Mouse (Mus musculus) myocyte (in vitro differentiated cells): ENCODE results near the gene Clnk. TPM values are rescaled to one million over a fixed set of nuclear protein-coding genes. Genes with fewer than 3 reads are reported as not detected.

Source experiments
- H3K27me3 ChIP-seq: one replicate; pipeline ENCODE4 v1.6.1; 2011; ENCODE audit not compliant: control insufficient read depth, insufficient read depth, insufficient read length
- H3K36me3 ChIP-seq: one replicate; pipeline ENCODE4 v1.6.1; 2011; ENCODE audit not compliant: control insufficient read depth, insufficient read depth
- H3K4me2 ChIP-seq: one replicate; pipeline ENCODE4 v1.6.1; 2011; ENCODE audit warnings: low read depth, control low read depth
- H3K4me3 ChIP-seq: one replicate; pipeline ENCODE4 v1.5.1; 2011; ENCODE audit warnings: mild to moderate bottlenecking, control low read depth, moderate library complexity
- H3K79me2 ChIP-seq: one replicate; pipeline ENCODE4 v1.6.1; 2011; ENCODE audit not compliant: control insufficient read depth, insufficient read depth
- H3ac ChIP-seq: one replicate; pipeline ENCODE4 v1.6.1; 2011; ENCODE audit not compliant: control insufficient read depth, insufficient read length
- CEBPB ChIP-seq: IDR thresholded peaks from 2 replicates; pipeline ENCODE4 v1.6.1; 2011; ENCODE audit warnings: mild to moderate bottlenecking, moderate library complexity; ENCODE audit not compliant: poor library complexity, insufficient read depth, severe bottlenecking
- E2F4 ChIP-seq: IDR thresholded peaks from one replicate; pipeline ENCODE4 v1.6.1; 2011; ENCODE audit warnings: mild to moderate bottlenecking, control low read depth, moderate library complexity; ENCODE audit not compliant: insufficient read depth
- MAX ChIP-seq: IDR thresholded peaks from one replicate; pipeline ENCODE4 v1.6.1; 2011; ENCODE audit warnings: low read depth, mild to moderate bottlenecking, control low read depth
- MYOD1 ChIP-seq, 3 experiments: IDR thresholded peaks; one replicate each; pipeline ENCODE4 v1.6.1; 2011; ENCODE audit warnings: control low read depth in 2 of 3, low read depth in 2 of 3, mild to moderate bottlenecking in 2 of 3, moderate library complexity in 1 of 3; ENCODE audit not compliant: insufficient read length in 2 of 3, control insufficient read depth in 1 of 3
- MYOG ChIP-seq, 3 experiments: IDR thresholded peaks; one replicate each; pipeline ENCODE4 v1.6.1; 2011; ENCODE audit warnings: control low read depth in 2 of 3, low read depth in 2 of 3, mild to moderate bottlenecking in 2 of 3; ENCODE audit not compliant: insufficient read length in 2 of 3, control insufficient read depth in 1 of 3, insufficient read depth in 1 of 3
- POLR2A ChIP-seq: IDR thresholded peaks from one replicate; pipeline ENCODE4 v1.6.1; 2011; ENCODE audit warnings: low read depth, mild to moderate bottlenecking, control low read depth, moderate library complexity; ENCODE audit not compliant: insufficient read length
- POLR2AphosphoS2 ChIP-seq: IDR thresholded peaks from one replicate; pipeline ENCODE4 v1.6.1; 2011; ENCODE audit warnings: low read depth, control low read depth; ENCODE audit not compliant: insufficient read length
- REST ChIP-seq: IDR thresholded peaks from one replicate; pipeline ENCODE4 v1.6.1; 2011; ENCODE audit warnings: mild to moderate bottlenecking, control low read depth, moderate library complexity; ENCODE audit not compliant: insufficient read depth, insufficient read length
- SRF ChIP-seq: IDR thresholded peaks from one replicate; pipeline ENCODE4 v1.6.1; 2011; ENCODE audit warnings: low read depth; ENCODE audit not compliant: control insufficient read depth, insufficient read length
- TCF12 ChIP-seq: IDR thresholded peaks from one replicate; pipeline ENCODE4 v1.6.1; 2011; ENCODE audit warnings: mild to moderate bottlenecking, control low read depth; ENCODE audit not compliant: poor library complexity, insufficient read depth, severe bottlenecking
- TCF3 ChIP-seq: IDR thresholded peaks from one replicate; pipeline ENCODE4 v1.6.1; 2011; ENCODE audit warnings: low read depth, control low read depth; ENCODE audit not compliant: insufficient read length
- USF1 ChIP-seq: IDR thresholded peaks from one replicate; pipeline ENCODE4 v1.6.1; 2011; ENCODE audit warnings: low read depth, mild to moderate bottlenecking, control low read depth, moderate library complexity
- polyA plus RNA-seq: library from polyadenylated mRNA; unstranded; fragments of >200 nt; fragmentation: generic; extraction: Trizol; gene quantifications from one replicate; pipeline ENCODE4 v1.2.1, GENCODE M21; 2012; ENCODE audit warnings: missing spikeins

The Clnk gene
- polyA plus RNA-seq, 1 experiment: not detected

GRCm38 (mm10) chr5:38812916-38813315 lies 63.7 kb downstream of the Clnk start:
- Histone ChIP-seq H3K36me3 (no peaks in the 10 kb centered on the region), H3K4me2 (no peak overlapping the region), H3K79me2 (no peaks in the 10 kb centered on the region), H3K4me3 (no peak overlapping the region), H3K27me3 (peaks cover 10% of the 10 kb centered on the region), H3ac (no peak overlapping the region)
- TF ChIP-seq MYOG (IDR thresholded peaks at IDR 0.05; ENCODE audit: control insufficient read depth in 1 of 3, insufficient read depth in 1 of 3, insufficient read length in 2 of 3, low read depth in 2 of 3): no peak
- no peak for TF ChIP-seq MAX
- no peak for TF ChIP-seq TCF12
- TF ChIP-seq POLR2AphosphoS2: no peak
- TF ChIP-seq REST: no peak
- no peak for TF ChIP-seq POLR2A
- TF ChIP-seq CEBPB: no peak
- no peak for TF ChIP-seq MYOD1 (IDR thresholded peaks at IDR 0.05; ENCODE audit: control insufficient read depth in 1 of 3, insufficient read length in 2 of 3, low read depth in 2 of 3)
- TF ChIP-seq USF1: no peak

DNA sequence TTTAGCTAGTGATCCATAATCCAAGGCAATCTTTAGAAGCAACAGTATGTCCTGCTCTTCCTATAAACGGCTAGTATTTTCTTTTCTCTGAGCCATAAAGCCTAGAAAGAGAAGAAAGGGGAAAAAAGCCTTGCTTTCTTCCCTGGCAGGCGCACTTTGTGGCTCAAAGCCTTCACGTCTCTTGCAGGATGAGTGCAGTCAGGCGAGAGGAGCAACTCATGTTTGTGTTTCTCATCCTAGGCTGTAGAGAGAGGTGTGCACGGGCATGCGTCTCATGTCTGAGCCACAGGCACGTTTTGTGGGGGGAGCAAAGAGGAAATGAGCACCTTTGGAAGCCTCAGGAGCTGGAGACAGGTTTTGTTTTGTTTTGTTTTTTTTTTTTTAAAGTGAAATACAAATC lies 64.2 kb downstream of the Clnk start:
- no peaks in the 10 kb centered on the region for H3K79me2 ChIP-seq
- H3K27me3 ChIP-seq: peaks cover 10% of the 10 kb centered on the region
- no peak overlapping the region for H3K4me3 ChIP-seq
- no peak for TF ChIP-seq POLR2AphosphoS2
- TF ChIP-seq MYOD1 (IDR thresholded peaks at IDR 0.05; ENCODE audit: control insufficient read depth in 1 of 3, insufficient read length in 2 of 3, low read depth in 2 of 3): no peak
- no peak for TF ChIP-seq REST
- no peak for TF ChIP-seq MAX
- TF ChIP-seq E2F4: no peak
- TF ChIP-seq POLR2A: no peak
- TF ChIP-seq TCF3: no peak
- TF ChIP-seq MYOG (IDR thresholded peaks at IDR 0.05; ENCODE audit: control insufficient read depth in 1 of 3, insufficient read depth in 1 of 3, insufficient read length in 2 of 3, low read depth in 2 of 3): no peak
- TF ChIP-seq USF1: no peak
- TF ChIP-seq TCF12: no peak
- no peak for TF ChIP-seq SRF
- no peak for TF ChIP-seq CEBPB
- no peak overlapping the region for H3ac ChIP-seq
- no peak overlapping the region for H3K4me2 ChIP-seq
- no peaks in the 10 kb centered on the region for H3K36me3 ChIP-seq

DNA sequence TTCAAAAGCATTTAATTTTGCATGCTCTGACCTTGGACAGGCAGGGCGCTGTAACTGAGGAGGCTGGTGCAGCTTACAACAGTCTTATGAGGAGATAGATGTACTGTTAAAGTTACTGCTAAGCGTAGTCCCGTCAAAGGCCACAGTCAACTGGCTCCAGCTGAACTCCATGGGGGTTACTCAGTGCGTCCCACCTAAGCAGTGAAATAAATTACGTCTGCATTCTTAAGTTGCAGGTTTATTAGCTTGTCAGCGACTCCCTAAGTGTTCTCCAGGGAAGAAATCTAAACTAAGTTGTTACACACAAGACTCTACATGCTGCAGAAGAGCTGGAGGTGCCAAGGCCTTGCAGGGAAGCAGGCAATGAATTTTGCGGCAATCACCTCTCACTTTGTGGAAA lies 77.7 kb downstream of the Clnk start:
- Histone ChIP-seq H3K4me3 (no peak overlapping the region), H3ac (no peak overlapping the region), H3K4me2 (no peak overlapping the region), H3K27me3 (peaks cover 8% of the 10 kb centered on the region), H3K36me3 (no peaks in the 10 kb centered on the region), H3K79me2 (no peaks in the 10 kb centered on the region)
- TF ChIP-seq SRF: no peak
- no peak for TF ChIP-seq USF1
- TF ChIP-seq TCF12: no peak
- no peak for TF ChIP-seq MYOG (IDR thresholded peaks at IDR 0.05; ENCODE audit: control insufficient read depth in 1 of 3, insufficient read depth in 1 of 3, insufficient read length in 2 of 3, low read depth in 2 of 3)
- no peak for TF ChIP-seq MAX
- no peak for TF ChIP-seq E2F4
- TF ChIP-seq CEBPB: no peak
- TF ChIP-seq POLR2A: no peak
- no peak for TF ChIP-seq TCF3
- no peak for TF ChIP-seq MYOD1 (IDR thresholded peaks at IDR 0.05; ENCODE audit: control insufficient read depth in 1 of 3, insufficient read length in 2 of 3, low read depth in 2 of 3)
- no peak for TF ChIP-seq POLR2AphosphoS2

DNA sequence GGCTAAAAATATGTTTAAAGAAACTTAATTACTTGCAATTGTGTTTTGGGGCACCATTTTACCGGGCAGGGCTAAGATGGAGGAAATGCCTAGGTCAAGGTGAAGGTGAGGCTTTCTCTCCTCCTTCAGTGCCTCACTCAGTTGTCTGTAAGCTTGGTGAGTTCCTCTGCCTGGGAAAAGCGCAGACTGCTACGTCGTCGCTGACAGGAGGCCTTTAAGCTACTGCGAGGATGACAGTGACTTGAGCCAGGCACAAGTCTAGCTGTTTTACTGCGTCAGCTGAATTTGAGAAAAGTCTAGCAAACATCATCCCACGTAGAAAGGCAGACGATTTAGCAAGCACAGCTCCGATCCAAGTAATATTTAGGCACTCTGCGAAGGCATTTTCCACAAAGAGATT lies 81.5 kb downstream of the Clnk start:
- TF ChIP-seq USF1: no peak
- no peak for TF ChIP-seq TCF12
- TF ChIP-seq POLR2AphosphoS2: no peak
- no peak for TF ChIP-seq TCF3
- no peak for TF ChIP-seq MYOD1 (IDR thresholded peaks at IDR 0.05; ENCODE audit: control insufficient read depth in 1 of 3, insufficient read length in 2 of 3, low read depth in 2 of 3)
- TF ChIP-seq MAX: no peak
- no peak for TF ChIP-seq SRF
- TF ChIP-seq POLR2A: no peak
- no peak for TF ChIP-seq CEBPB
- no peak for TF ChIP-seq MYOG (IDR thresholded peaks at IDR 0.05; ENCODE audit: control insufficient read depth in 1 of 3, insufficient read depth in 1 of 3, insufficient read length in 2 of 3, low read depth in 2 of 3)
- no peak for TF ChIP-seq E2F4
- TF ChIP-seq REST: no peak
- H3K27me3 ChIP-seq: peaks cover 8% of the 10 kb centered on the region
- no peaks in the 10 kb centered on the region for H3K36me3 ChIP-seq
- H3ac ChIP-seq: no peak overlapping the region
- no peak overlapping the region for H3K4me3 ChIP-seq
- no peaks in the 10 kb centered on the region for H3K79me2 ChIP-seq
- H3K4me2 ChIP-seq: no peak overlapping the region

GRCm38 (mm10) chr5:38791116-38791515 lies 85.5 kb downstream of the Clnk start:
- TF ChIP-seq MAX: no peak
- no peak for TF ChIP-seq CEBPB
- no peak for TF ChIP-seq POLR2A
- TF ChIP-seq POLR2AphosphoS2: no peak
- no peak for TF ChIP-seq TCF12
- TF ChIP-seq MYOG (IDR thresholded peaks at IDR 0.05; ENCODE audit: control insufficient read depth in 1 of 3, insufficient read depth in 1 of 3, insufficient read length in 2 of 3, low read depth in 2 of 3): no peak
- TF ChIP-seq REST: no peak
- no peak for TF ChIP-seq TCF3
- TF ChIP-seq E2F4: no peak
- no peak for TF ChIP-seq USF1

More at GRCm38 (mm10) chr5:38791116-38791515, 85.5 kb downstream of the Clnk start:
- H3ac ChIP-seq: no peak overlapping the region
- H3K79me2 ChIP-seq: no peaks in the 10 kb centered on the region
- peaks cover 8% of the 10 kb centered on the region for H3K27me3 ChIP-seq
- no peaks in the 10 kb centered on the region for H3K36me3 ChIP-seq
- H3K4me2 ChIP-seq: no peak overlapping the region
- no peak overlapping the region for H3K4me3 ChIP-seq
